Mouse (Mus musculus) retina, postnatal 7 days (tissue): ENCODE measurements around the gene Olfr494.

ENCODE experiments used
- DNase-seq: peaks from one replicate; pipeline ENCODE4 v3.0.0-alpha.2; 2012; ENCODE audit warnings: low read depth, low spot score

Olfr494 gene

DNA sequence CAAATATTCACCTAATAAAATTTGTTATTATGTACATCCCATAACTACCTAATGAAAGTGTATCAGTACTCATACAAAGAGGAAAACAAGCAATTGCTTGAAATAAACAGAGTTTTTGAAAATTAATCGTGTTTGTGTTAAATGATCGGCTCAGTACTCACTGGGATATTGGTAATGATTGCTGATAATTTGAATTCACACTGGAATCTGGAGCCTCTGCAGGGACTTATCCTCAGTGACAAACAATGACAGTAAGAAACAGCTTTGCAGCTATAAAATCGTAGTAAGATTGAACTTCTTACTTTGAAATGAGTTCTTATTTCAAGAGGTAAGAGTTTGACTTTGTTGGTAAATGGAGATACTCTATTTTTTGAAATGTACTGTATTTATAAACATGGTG is at the start of gene Olfr494:
TSS of gene Olfr494 (plus strand) at position 301 of the 400 bp plus-strand sequence.
- no peak for DNase-seq

DNA sequence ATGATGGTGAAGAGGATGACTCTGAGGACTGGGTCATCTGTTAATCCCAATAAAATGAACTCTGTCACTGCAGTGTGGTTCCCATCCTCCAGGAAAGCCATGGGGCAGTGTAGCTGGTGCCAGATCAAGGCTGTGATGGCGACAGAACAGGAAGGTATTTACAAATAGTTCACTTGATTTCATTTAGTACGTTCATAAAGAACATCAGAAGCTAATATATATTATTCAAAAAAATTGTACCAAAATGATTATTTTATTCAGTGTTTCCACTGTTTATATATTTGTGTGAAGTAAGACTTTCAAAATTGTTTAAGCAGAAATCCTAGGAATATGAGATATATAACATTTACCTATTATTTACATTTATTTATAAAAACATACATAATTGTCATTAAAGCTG is 41.6 kb upstream of the Olfr494 start, which contains the start of gene Olfr492:
TSS of gene Olfr492 (minus strand) at position 101 of the 400 bp plus-strand sequence.
- no peak for DNase-seq

DNA sequence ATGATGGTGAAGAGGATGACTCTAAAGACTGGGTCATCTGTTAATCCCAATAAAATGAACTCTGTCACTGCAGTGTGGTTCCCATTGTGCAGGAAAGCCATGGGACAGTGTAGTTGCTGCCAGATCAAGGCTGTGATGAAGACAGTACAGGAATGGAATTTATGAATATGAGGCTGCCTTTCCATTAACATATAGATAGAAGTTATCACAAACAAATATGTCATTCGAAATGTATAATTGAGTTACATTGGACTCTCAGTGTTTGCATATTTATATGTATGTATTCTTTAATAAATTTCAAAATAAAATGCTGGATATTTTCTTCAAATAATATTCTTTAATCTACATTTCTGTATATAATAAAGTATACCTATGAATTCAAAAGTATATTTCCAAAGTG is 18.3 kb upstream of the Olfr494 start, which contains the start of gene Olfr493:
TSS of gene Olfr493 (minus strand) at position 101 of the 400 bp plus-strand sequence.
- DNase-seq, result no peak

DNA sequence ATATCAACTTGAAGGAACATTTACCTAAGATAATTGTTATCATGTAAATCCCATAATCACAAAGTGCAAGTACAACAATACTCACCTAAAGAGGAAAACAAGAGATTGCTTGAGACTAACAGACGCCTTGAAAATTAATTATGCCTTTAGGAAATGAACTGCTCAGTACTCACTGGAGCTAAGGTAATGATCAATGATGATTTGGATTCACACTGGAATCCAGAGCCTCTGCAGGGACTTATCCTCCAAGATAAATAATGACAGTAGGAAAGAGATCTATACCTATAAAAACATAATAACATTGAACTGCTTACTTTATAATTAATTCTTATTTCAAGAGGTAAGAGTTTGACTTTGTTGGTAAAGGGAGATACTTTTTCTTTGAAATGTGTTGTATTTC is 27.7 kb downstream of the Olfr494 start, which contains the start of gene Olfr495:
TSS of gene Olfr495 (plus strand) at position 301 of the 400 bp plus-strand sequence.
- no peak for DNase-seq
